Mouse (Mus musculus) embryonic fibroblast, embryonic 13.5 days (primary cell): ENCODE data around the gene Lce1e. TPM values are rescaled to one million over a fixed set of nuclear protein-coding genes. Genes with fewer than 3 reads are reported as not detected.
"Not testable (repeated sequence)": the region's sequence is repeated elsewhere in the genome, so short reads cannot be mapped to it uniquely, and the experiment has no call there.

Source experiments
- H3K27ac ChIP-seq: 2 replicates; pipeline ENCODE4 v1.5.1; 2012; ENCODE audit warnings: low read length, control low read depth, inconsistent platforms; ENCODE audit not compliant: insufficient read depth
- H3K4me1 ChIP-seq: 2 replicates; pipeline ENCODE4 v1.6.1; 2011; ENCODE audit warnings: low read length; ENCODE audit not compliant: control insufficient read depth, insufficient read depth
- H3K4me3 ChIP-seq: 2 replicates; pipeline ENCODE4 v1.5.1; 2011; ENCODE audit warnings: mild to moderate bottlenecking, control low read depth, low read length; ENCODE audit not compliant: insufficient read depth
- CTCF ChIP-seq: IDR thresholded peaks from 2 replicates; pipeline ENCODE4 v1.5.1; 2011; ENCODE audit warnings: mild to moderate bottlenecking, control low read depth, low read length, moderate library complexity, borderline replicate concordance; ENCODE audit not compliant: insufficient read depth
- POLR2A ChIP-seq: IDR thresholded peaks from 2 replicates; pipeline ENCODE4 v1.6.1; 2011; ENCODE audit warnings: low read depth, mild to moderate bottlenecking, control low read depth, low read length, moderate library complexity
- polyA plus RNA-seq: library from polyadenylated mRNA; stranded (reverse); fragments of >200 nt; gene quantifications from 2 replicates; pipeline ENCODE4 v1.2.4, GENCODE M21; 2011; ENCODE audit warnings: low read depth; ENCODE audit not compliant: missing spikeins, insufficient read length

Lce1e gene
- polyA plus RNA-seq, result not detected in 2 replicates

DNA sequence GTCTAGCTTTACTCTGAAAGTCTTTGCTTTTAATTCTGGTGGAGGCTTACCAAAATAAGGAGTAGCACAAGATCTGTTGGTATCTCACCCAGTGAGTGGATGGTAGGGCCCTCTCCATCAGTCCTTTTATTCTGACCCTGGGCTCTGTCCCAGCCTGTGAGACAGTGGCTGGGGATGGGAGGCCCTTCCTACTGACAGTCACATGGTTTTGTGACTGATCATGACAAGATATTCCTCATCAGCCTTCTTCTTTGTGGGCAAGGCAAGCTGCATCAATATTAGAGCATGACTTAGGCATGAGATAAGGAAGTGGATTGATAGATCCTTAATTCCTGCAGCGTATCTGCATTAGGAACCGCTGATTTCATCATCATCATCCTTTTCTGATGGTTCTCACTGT lies at the start of gene Lce1e:
TSS of gene Lce1e (minus strand) at position 101 of the 400 bp plus-strand sequence.
- H3K27ac ChIP-seq, result no peak within 1 kb of the TSS
- TF ChIP-seq CTCF, result no peak
- H3K4me1 ChIP-seq, result no peaks in the 10 kb centered on the region
- no peak within 1 kb of the TSS for H3K4me3 ChIP-seq

DNA sequence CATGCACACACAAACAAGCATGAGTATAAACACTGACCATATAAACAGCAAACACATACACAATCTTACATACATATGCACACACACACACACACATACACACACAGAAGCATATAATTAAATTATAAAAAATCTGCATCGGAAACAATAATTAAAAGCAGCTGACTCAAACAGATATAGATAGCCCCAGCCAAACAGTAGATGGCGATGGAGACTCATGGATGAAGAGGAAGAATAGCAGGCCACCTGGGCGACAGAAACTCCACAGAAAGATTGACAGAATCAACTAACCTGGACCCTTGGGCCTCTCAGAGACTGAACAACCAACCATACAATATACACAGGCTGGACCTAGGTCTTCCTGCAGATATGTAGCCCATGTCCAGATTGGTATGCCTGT lies 44.3 kb upstream of the Lce1e start:
- Histone ChIP-seq H3K4me1 (no peaks in the 10 kb centered on the region), H3K4me3 (no peak overlapping the region), H3K27ac (no peak overlapping the region)
- TF ChIP-seq POLR2A (no peak), CTCF (no peak)

DNA sequence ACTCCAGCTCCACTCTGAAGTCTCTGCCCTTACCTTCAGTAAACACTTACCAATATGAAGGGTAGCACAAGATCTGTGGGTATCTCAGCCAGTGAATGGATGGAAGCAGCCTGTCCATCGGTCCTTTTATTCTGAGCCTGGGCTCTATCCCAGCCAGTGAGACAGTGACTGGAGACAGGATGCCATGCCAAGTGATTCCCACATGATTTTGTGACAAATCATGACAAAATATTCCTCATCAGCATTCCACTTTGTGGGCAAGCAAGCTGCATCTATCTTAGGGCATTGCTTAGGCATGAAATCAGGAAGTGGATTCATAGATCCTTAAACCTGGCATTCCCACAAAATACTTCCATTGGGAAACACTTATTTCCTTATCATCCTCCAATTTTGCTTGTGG lies 43.4 kb upstream of the Lce1e start, which contains the start of gene Lce1g:
TSS of gene Lce1g (minus strand) at position 101 of the 400 bp plus-strand sequence.
- no peaks in the 10 kb centered on the region for H3K4me1 ChIP-seq
- no peak within 1 kb of the TSS for H3K4me3 ChIP-seq
- H3K27ac ChIP-seq, result no peak within 1 kb of the TSS
- no peak for TF ChIP-seq POLR2A
- TF ChIP-seq CTCF, result no peak

- H3K27ac ChIP-seq, result no peak within 1 kb of the TSS
- TF ChIP-seq POLR2A, result no peak
Observed at GRCm38 (mm10) chr3:92738996-92739395, 30.1 kb upstream of the Lce1e start, which contains the start of gene Gm38119. Gene Gm38119 (minus strand): TSS chr3:92739096.

DNA sequence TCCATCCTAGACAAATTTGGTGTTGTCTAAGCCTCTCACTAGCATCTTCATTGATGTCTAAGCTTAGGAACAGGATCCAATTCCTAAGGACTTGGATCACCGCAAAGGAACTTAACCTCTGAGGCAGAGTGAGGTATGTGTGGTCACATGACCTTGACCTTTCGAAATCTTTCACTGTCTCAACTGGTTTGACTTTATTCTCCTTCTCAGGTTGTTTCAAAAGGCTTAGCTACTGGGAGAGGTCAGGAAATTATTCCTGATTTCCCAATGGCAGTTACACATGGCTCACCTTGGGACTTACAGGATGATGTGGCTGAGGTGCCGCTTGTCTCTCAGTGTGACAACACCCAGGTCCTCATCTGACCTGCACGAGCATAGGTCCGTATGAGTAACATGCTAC lies 13.8 kb upstream of the Lce1e start:
- no peaks in the 10 kb centered on the region for H3K4me1 ChIP-seq
- no peak overlapping the region for H3K27ac ChIP-seq
- TF ChIP-seq CTCF (no peak), POLR2A (no peak)
- no peak overlapping the region for H3K4me3 ChIP-seq

More at GRCm38 (mm10) chr3:92738996-92739395, 30.1 kb upstream of the Lce1e start, which contains the start of gene Gm38119:
- Histone ChIP-seq H3K4me3 (no peak within 1 kb of the TSS), H3K4me1 (no peaks in the 10 kb centered on the region)

DNA sequence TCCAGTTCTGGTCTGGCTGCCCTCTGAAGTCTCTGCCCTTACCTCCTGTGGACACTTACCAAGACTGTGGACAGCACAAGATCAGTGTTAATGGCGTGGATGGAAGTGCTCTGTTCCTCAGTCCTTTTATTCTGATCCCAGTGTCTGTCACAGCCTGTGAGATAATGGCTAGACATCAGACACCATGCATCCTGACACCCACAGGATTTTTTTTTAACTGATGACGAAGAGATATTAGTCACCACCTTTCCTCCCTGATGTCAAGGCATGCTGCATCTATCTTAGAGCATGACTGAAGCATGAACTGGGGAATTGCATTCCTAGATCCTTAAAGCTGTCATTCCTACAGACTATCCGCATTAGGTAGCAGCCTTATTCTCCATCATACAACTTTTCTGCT lies 11.4 kb upstream of the Lce1e start, which contains the start of gene Lce1f:
TSS of gene Lce1f (minus strand) at position 101 of the 400 bp plus-strand sequence.
- no peak within 1 kb of the TSS for H3K27ac ChIP-seq
- no peak within 1 kb of the TSS for H3K4me3 ChIP-seq
- H3K4me1 ChIP-seq, result no peaks in the 10 kb centered on the region
- TF ChIP-seq CTCF (no peak), POLR2A (no peak)

GRCm38 (mm10) chr3:92715122-92715521 lies 6.2 kb upstream of the Lce1e start:
- H3K4me1 ChIP-seq, result no peaks in the 10 kb centered on the region
- H3K27ac ChIP-seq, result no peak overlapping the region
- no peak for TF ChIP-seq CTCF
- TF ChIP-seq POLR2A, result no peak
- no peak overlapping the region for H3K4me3 ChIP-seq

- Histone ChIP-seq H3K4me3 (no peak overlapping the region), H3K27ac (no peak overlapping the region), H3K4me1 (peaks cover 4% of the 10 kb centered on the region; the same call in 1 of the 2 replicates)
- TF ChIP-seq CTCF (no peak), POLR2A (no peak)
Observed at GRCm38 (mm10) chr3:92694613-92695012, 14.3 kb downstream of the Lce1e start.

GRCm38 (mm10) chr3:92691688-92692087 lies 17.2 kb downstream of the Lce1e start:
- H3K4me1 ChIP-seq, result peaks cover 4% of the 10 kb centered on the region; the same call in 1 of the 2 replicates
- no peak overlapping the region for H3K27ac ChIP-seq
- no peak for TF ChIP-seq POLR2A
- TF ChIP-seq CTCF, result no peak
- H3K4me3 ChIP-seq, result no peak overlapping the region

DNA sequence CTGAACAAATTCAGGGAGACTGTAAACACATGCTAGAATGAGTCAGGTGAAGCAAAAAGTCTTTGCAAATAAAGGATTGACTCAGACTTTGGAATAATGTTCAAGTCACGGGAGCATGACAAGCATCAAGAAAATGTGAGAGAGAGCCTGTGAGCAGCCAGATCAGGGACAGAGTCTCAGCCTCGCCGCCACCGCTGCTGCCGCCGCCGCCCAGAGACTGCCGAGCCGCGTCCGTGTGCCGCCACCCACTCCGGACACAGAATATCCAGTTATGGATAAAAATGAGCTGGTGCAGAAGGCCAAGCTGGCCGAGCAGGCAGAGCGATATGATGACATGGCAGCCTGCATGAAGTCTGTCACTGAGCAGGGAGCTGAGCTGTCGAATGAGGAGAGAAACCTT lies 19.7 kb downstream of the Lce1e start:
- not testable (repeated sequence) for H3K4me3 ChIP-seq, H3K4me1 ChIP-seq, H3K27ac ChIP-seq

GRCm38 (mm10) chr3:92687110-92687509 lies 21.8 kb downstream of the Lce1e start, which contains the start of gene Lce1d:
Gene Lce1d (minus strand): TSS chr3:92687210.
- no peak within 1 kb of the TSS for H3K27ac ChIP-seq
- TF ChIP-seq POLR2A, result no peak
- no peak for TF ChIP-seq CTCF

More at GRCm38 (mm10) chr3:92687110-92687509, 21.8 kb downstream of the Lce1e start, which contains the start of gene Lce1d:
- H3K4me3 ChIP-seq, result no peak within 1 kb of the TSS
- H3K4me1 ChIP-seq, result peaks cover 4% of the 10 kb centered on the region; the same call in 1 of the 2 replicates
